Mouse (Mus musculus) E14TG2a.4 (cell line): ENCODE measurements around the gene Samd7.
"Not testable (repeated sequence)": the region's sequence is repeated elsewhere in the genome, so short reads cannot be mapped to it uniquely, and the experiment has no call there.

Experiments used
- H3K27me3 ChIP-seq: 2 replicates; pipeline ENCODE4 v1.6.1; 2014; ENCODE audit warnings: low read length, control low read depth; ENCODE audit not compliant: insufficient read depth
- H3K36me3 ChIP-seq: 2 replicates; pipeline ENCODE4 v1.6.1; 2014; ENCODE audit warnings: low read length, control low read depth; ENCODE audit not compliant: insufficient read depth
- H3K4me1 ChIP-seq: replicated peaks from 2 replicates; pipeline ENCODE4 v1.6.1; 2014; ENCODE audit warnings: low read depth, low read length, control low read depth
- H3K4me3 ChIP-seq: replicated peaks from 2 replicates; pipeline ENCODE4 v1.5.1; 2014; ENCODE audit warnings: mild to moderate bottlenecking, low read length
- H3K9me3 ChIP-seq: 2 replicates; pipeline ENCODE4 v1.6.1; 2014; ENCODE audit warnings: low read length, control low read depth
- CTCF ChIP-seq: conservative IDR thresholded peaks from 2 replicates; pipeline ENCODE4 v1.5.1; 2014; ENCODE audit warnings: low read length
- NANOG ChIP-seq: IDR thresholded peaks from 2 replicates; pipeline ENCODE4 v1.6.1; 2014; ENCODE audit warnings: borderline replicate concordance, low read length, mixed read lengths
- POU5F1 ChIP-seq: IDR thresholded peaks from 2 replicates; pipeline ENCODE4 v1.6.1; 2014; ENCODE audit warnings: low read length, borderline replicate concordance

Samd7 gene

DNA sequence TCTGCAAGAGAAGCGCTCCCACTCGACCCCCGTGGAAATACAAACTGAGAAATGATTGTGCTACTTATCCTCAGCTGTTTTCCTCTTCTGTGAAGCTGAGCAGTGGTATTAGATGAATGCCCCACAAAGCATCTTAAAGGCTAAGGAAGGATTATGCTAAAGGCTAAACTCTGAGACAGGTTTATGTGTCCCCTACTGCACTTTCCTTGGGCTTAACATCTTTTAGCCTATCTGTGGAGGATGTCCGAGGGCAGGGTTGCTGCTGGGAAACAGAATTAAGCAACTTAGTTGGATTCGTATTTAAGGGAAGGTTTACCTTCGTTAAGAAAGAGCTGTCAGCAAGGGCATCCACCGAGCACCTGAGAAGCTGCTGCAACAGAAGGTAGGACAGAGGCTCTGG, at the start of gene Samd7:
Gene Samd7 (plus strand): TSS at position 288 of the 400 bp plus-strand sequence.
- H3K27me3 ChIP-seq = no peaks in the 10 kb centered on the region
- H3K4me3 ChIP-seq = no peak within 1 kb of the TSS
- H3K9me3 ChIP-seq = peaks cover 5% of the 10 kb centered on the region; the same call in 1 of the 2 replicates
- TF ChIP-seq NANOG (no peak), CTCF (no peak), POU5F1 (no peak)
- H3K4me1 ChIP-seq = no peaks in the 10 kb centered on the region
- H3K36me3 ChIP-seq = no peaks in the 10 kb centered on the region

DNA sequence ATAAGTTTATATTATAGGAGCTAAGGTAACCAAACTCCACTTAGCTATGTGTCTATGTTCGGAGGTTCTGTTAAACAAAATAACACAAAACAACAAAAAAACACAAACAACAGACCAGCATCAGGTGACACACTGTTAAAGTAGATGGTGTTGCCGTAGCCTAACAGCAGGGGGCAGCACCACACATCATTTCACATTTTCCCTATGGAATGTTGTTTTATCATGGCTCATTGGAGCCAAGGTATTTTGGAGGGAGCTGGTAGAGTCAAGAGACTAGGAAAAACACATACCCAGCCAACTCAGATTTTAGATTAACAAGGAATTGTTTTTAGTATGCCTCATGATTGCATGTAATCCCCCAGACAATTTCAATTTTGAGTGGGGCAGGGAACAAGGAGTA, 49.7 kb upstream of the Samd7 start:
- H3K27me3 ChIP-seq = no peaks in the 10 kb centered on the region
- H3K4me3 ChIP-seq = no peak overlapping the region
- no peak for TF ChIP-seq NANOG
- peak; percentile 93 for TF ChIP-seq CTCF
- H3K9me3 ChIP-seq = 0 out of 2 replicates have a peak, but pooled peaks cover 3% of the 10 kb centered on the region
- peaks cover 84% of the 10 kb centered on the region for H3K4me1 ChIP-seq
- peaks cover 50% of the 10 kb centered on the region for H3K36me3 ChIP-seq

DNA sequence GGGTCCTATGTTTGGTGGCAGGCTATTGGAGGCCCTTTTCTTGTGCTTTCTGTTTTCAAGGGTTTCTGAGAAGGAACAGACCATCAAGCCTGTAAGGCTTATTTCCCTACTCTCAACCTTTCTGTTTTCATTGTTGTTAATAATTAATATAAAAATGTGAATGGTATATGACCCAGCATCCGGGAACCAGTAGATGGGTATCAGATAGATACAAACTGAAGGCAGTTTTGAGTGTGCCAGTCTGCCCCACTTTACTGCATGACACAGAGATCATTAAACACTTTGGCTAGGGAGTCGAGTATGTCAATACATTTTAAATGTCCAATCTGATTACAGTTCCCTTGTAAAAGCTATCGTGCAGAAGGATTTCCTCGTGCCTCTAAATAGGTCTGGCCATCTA, 48.2 kb upstream of the Samd7 start:
- Histone ChIP-seq H3K27me3 (no peaks in the 10 kb centered on the region), H3K36me3 (peaks cover 38% of the 10 kb centered on the region), H3K4me1 (peaks cover 84% of the 10 kb centered on the region), H3K4me3 (peak overlapping the region; percentile 82; the same call in 1 of the 2 replicates), H3K9me3 (0 out of 2 replicates have a peak, but pooled peaks cover 3% of the 10 kb centered on the region)
- TF ChIP-seq NANOG (no peak), CTCF (no peak), POU5F1 (no peak)

DNA sequence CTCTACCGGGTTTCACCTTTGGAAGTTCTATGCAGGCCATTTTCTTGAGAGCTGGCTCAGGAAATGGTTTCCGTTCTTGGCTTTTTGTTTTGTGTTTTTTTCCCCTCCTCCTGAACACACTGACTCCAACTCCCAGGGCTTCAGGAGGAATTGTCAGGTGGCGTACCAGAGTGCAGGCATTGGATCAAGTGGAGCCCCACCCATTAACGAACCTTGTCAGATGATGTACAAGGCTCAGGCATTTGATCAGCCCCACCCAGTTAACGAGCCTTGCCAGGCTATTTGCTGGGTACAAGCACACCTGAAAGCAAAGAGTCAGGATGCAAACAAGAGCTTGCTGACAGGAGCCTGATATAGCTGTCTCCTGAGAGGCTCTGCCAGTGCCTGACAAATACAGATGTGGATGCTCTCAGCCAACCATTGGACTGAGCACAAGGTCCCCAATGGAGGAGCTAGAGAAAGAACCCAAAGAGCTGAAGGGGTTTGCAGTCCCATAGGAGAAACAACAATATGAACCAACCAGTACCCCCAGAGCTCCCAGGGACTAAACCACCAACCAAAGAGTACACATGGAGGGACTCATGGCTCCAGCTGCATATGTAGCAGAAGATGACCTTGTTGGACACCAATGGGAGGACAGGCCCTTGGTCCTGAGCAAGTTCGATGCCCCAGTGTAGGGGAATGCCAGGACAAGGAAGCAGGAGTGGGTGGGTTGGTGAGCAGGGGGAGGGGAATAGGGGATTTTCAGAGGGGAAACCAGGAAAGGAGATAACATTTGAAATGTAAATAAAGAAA, 46.2 kb upstream of the Samd7 start, which contains the start of gene Lrrc31:
Gene Lrrc31 (minus strand): TSS at position 133 of the 795 bp plus-strand sequence.
- Histone ChIP-seq H3K36me3 (peaks cover 23% of the 10 kb centered on the region), H3K4me1 (peaks cover 75% of the 10 kb centered on the region), H3K4me3 (peak within 1 kb of the TSS; percentile 82)
- not testable (repeated sequence) for H3K9me3 ChIP-seq, H3K27me3 ChIP-seq

DNA sequence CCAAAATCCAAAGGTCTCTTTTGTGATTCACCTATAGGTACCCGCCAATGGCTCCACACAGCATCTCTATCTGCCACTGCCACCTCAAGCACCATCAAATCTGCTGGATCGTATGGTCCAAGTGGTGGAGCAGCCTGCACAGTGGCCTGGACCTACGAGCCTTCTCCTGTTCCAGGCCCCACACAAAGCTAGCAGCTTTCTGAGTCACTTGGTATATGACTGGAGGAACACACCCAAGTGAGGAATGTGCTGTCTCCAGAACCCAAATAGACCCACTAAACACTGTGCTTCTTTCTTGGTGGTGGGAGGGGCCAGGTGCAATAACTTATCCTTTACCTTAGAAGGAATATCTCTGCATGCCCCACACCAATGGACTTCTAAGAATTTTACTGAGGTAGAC, 40.1 kb upstream of the Samd7 start:
- TF ChIP-seq CTCF (no peak; the same call in 1 of the 2 replicates), POU5F1 (no peak), NANOG (no peak)
- Histone ChIP-seq H3K4me3 (no peak overlapping the region), H3K27me3 (no peaks in the 10 kb centered on the region)

DNA sequence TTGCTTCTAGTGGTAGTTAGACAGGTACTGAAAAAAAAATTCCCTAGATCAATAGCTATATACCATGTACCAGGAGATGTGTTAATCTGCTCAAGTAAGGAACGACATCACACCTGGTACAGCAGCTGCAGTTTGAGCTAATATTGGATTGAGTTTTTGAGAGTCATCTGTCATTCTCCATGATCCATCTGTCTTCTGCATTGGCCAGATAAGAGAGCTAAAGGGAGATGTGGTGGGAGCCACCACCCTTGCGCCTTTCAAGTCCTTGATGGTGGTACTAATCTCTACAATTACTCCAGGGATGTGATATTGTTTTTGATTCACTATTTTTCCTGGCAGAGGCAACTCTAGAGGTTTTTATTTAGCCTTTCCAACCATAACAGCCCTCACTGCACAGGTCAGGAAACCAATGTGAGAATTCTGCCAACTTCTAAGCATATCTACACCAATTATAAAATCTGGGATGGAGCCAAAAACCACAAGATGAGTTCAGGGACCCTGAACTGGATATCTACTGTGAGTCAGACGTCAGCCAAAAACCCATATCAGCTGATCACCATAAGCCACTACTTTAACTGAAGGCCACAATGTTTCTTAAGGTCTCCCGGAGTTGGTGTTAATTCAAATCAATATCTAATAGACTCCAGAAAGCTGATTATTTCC, 39.3 kb upstream of the Samd7 start:
- H3K4me3 ChIP-seq = no peak overlapping the region
- no peaks in the 10 kb centered on the region for H3K36me3 ChIP-seq
- no peaks in the 10 kb centered on the region for H3K27me3 ChIP-seq
- no peak for TF ChIP-seq CTCF
- TF ChIP-seq POU5F1 = no peak
- no peak for TF ChIP-seq NANOG
- H3K4me1 ChIP-seq = peaks cover 34% of the 10 kb centered on the region
- H3K9me3 ChIP-seq = no peaks in the 10 kb centered on the region

More for the DNA sequence above, 40.1 kb upstream of the Samd7 start:
- Histone ChIP-seq H3K4me1 (peaks cover 38% of the 10 kb centered on the region), H3K9me3 (no peaks in the 10 kb centered on the region), H3K36me3 (no peaks in the 10 kb centered on the region)

DNA sequence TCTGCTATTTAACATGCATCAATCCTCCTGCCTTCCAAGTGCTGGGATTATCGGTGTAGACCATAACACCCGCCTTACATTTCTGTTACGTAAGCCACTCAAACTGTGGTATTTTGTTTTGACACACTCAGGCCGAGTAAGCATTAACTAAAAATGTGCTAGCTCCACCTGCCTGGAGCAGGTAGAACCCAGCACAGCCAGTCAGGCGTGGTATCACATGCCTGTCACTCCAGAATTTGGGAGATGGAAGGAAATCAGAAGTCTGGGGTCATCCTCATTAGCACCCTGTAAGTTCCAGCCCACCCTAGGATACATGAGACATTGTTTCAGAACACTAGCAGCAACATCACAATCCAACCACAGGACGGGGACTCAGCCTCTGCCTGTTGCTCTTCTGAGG, 35.9 kb upstream of the Samd7 start:
- Histone ChIP-seq H3K4me1 (peaks cover 24% of the 10 kb centered on the region), H3K4me3 (no peak overlapping the region), H3K27me3 (no peaks in the 10 kb centered on the region), H3K36me3 (no peaks in the 10 kb centered on the region), H3K9me3 (no peaks in the 10 kb centered on the region)
- TF ChIP-seq CTCF (no peak), POU5F1 (no peak), NANOG (no peak)

DNA sequence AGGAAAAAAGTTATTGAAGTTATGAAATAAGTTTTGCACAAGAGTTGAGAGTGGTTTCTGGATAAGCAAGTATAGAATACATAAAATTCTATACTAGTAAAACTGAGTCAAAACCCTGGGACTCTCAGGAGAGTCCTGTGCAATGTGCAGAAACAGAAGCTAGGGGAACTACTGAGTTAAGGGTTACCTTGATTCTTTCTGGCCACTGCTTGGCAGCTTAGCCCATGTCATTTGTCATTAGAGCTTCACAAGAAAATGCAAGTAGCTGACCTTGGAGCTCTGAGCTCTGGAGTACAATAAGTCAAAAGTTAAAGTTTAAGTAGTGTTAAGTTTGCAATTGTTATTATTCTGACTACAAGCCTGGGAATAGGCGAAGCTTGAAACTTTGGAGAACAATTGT, 32.8 kb upstream of the Samd7 start:
- H3K36me3 ChIP-seq = no peaks in the 10 kb centered on the region
- TF ChIP-seq POU5F1 (no peak), CTCF (no peak), NANOG (no peak)
- H3K9me3 ChIP-seq = no peaks in the 10 kb centered on the region
- no peak overlapping the region for H3K4me3 ChIP-seq
- no peaks in the 10 kb centered on the region for H3K27me3 ChIP-seq
- peaks cover 12% of the 10 kb centered on the region for H3K4me1 ChIP-seq
